Mouse (Mus musculus) layer of hippocampus, postnatal 36 days (tissue): ENCODE measurements around the gene Depdc1b. TPM values are rescaled to one million over a fixed set of nuclear protein-coding genes. Genes with fewer than 3 reads are reported as not detected.

ENCODE experiments used
- DNase-seq, 2 experiments: peaks; one replicate each; pipeline ENCODE4 v3.0.0; 2022
- total RNA-seq, 2 experiments: library from RNA; stranded (reverse); gene quantifications; 2 replicates each; pipeline ENCODE4 v1.2.3; 2021

The Depdc1b gene
- total RNA-seq, 2 experiments from 2014 or later, result 0.56 to 0.85 TPM

DNA sequence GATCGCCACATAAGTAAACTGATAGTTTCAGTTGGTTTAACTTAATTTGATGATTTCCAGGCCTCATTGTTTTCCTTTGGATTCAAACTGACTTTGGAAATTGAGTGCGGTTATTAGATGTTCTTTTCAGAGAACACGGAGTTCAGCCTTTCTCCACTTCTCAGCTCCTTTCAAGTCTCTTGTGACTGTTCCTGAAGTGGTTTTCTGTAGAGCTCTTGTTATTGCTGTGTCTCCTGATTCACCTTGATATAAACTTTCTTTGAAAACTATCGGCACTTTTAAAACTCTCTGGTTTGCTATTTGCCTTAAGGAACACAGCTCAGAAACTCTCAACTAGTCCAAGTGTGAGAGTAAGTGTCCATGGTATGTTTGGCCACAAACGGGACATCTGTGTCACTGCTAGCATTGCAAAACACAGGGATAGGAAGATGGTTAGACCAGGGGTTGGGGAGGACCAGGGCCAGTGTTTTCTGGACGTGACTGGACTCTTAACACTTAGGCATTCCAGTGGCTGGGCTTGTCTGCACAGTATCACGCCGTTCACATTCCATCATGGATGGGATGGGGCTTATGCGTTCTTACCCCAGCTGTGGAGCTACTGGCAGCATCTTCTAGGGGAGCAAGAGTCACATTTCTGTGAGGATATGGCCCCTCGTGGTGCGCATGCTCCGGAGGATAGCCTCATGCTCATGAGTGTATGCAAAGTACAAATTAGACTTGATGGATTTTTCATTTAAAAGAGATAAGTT lies 38.8 kb downstream of the Depdc1b start:
- DNase-seq, result no peak

DNA sequence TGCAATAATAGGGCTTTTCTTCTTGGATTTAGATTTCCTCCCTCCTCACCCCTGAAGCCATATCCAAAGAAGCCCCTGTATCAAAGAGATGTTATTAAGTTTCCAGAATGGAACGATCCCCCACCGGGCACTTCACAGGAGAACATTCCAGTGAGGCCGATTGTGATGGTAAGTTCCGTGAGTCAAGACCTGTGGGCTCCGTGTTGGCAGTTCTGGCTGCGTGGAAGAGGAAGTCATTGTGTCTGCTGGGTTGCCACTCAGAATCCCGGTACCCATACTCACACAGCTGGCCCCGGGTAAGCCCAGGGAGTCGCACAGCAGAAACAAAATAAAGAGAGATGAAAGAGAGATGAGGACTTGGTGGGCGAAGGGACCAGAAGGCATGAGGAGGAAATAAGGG lies 41.2 kb downstream of the Depdc1b start:
- no peak for DNase-seq

DNA sequence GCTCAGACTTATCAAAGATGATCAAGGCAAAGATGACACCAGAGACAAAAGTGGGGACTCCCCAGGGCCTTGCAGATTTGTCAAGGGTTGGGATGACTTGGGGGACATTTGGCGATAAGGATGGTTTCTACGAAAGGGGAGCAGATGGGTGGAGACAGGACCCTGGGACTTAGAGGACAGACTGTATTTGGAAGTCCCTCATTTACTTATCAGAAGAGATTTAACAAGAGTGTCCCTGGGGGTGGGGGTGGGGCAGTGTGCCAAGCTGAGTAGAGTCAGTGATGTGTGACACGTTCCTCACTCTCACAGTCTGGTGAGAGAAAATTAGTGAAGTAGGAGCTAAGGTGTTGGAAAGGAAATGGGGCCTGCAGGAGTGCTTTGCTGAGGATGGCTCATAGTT lies 42.1 kb downstream of the Depdc1b start:
- DNase-seq, result no peak

DNA sequence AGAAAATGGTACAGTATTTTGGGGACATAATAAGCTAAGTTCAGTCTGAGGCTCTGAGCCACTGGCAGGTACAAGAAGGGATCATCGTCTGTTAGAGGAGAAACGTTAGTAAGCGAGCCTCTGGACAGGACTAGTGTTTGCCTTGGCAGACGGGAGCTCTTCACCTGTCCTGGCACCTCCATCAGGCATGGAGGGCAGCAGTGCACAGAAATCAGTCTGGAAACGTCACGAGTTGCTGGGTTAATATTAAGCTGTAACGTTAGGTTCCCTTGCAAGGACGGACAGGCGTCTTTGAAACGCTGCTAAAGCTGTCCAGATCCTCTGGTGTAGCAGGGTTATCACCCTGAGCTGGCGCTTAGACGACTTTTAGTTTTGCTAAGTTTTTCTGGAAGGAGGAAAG lies 51.4 kb downstream of the Depdc1b start:
- no peak for DNase-seq

DNA sequence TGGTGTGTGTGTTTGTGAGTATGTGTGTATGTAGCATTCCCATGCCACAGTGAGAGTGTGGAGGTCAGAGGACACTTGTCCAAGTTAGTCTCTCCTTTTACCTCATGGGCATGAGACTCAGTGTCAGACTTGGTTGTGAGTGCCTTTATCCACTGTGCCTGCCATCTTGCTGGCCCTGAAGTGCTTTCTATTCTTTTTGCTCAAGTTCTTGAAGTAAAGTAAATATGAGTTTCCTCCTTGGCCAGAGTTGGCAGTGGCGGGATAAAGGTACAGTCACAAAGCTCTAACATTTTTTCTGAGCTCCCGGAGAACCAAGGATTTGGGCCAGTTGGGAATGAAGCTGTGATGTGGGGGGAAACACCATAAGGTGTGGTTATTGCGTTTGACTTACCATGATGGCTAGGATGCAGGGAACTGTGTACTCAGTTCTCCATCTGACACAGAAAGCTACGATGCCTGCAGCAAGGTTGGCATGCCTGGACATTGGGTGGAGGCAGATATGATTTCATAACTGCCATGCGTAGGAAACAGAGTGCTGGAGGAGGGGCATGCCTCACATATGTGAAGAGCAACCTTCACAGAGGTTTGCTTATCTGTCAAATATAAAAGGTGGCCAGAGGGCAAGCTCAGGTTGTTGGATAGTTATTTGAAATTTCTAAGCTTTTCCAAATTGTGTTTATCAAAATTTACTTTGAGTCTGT lies 54.3 kb downstream of the Depdc1b start:
- no peak for DNase-seq

DNA sequence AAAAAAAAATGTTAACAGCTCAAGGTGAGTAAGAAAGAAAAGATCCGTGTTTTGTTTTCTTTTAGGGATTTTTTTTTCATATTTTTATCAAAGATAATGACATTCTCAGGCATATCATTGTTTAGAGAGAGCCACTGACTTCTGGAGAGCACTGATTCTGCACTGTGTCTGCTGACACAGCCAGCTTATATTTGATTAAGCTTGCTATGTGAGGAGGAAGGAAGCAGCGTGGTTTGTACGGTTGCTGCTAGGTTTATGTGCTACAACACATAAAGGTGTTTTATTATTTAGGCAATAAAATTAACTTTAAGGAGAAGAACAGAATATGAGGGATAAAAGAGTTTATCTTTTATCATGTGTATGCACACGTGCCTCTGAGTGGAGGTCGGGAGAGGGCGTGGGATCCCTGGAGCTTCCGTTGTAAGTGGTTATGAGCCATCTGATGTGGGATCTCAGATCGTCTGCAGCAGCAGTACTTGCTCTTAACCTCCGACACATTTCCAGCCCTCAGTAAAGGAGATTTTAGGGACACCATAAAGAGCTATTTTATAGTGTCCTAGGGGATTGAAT lies 55.3 kb downstream of the Depdc1b start:
- DNase-seq, result no peak

DNA sequence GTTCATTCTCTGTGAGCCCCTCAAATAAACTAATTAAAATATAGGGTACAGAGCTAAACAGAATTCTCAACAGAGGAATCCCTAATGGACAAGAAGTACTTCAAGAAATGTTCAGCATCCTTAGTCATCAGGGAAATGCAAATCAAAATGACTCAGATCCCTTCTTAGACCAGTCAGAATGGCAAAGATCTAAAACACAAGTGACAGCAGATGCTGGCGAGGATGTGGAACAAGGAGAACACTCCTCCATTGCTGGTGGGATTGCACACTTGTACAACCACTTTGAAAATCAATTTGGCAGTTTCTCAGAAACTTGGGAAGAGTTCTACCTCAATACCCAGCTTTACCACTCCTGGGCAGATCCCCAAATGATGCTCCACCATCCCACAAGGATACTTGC lies 57.1 kb downstream of the Depdc1b start:
- DNase-seq, result no peak

DNA sequence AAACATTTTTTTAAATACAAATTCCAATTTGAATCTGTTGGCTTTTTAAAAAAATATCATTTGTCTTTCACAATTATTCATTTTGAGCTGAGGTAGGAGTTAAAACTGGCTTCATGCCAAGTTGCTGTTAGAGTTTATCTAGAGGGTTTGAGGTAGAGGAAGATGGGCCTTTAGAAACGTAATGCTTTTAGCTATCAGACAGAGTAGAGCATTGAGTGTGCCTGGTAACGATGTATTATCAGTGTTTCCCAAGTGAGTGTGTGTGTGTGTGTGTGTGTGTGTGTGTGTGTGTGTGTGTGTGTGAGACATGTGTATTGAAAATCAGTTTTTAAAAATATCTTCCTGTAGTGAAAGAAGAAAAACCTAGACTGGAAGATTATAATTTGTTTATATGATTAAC lies 60.5 kb downstream of the Depdc1b start:
- DNase-seq, result no peak

DNA sequence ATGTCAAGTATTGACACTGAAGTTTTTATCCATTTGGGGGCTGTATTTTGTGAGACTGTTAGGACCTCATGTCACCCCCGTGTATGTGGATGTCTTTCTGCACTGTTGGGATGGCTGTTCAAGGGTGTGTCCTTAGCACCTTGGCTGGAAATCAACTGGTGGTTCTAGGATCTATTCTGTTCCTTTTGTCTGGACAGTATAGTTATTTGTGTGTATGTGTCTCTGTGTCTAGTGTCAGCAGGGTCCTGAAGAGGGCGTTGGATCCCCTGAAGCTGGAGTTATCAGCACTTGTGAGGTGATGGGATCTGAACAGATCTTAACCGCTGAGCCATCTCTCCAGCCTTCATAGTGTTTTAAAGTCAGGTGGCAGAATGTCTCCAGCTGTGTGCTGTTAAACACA lies 65.0 kb downstream of the Depdc1b start:
- no peak for DNase-seq

DNA sequence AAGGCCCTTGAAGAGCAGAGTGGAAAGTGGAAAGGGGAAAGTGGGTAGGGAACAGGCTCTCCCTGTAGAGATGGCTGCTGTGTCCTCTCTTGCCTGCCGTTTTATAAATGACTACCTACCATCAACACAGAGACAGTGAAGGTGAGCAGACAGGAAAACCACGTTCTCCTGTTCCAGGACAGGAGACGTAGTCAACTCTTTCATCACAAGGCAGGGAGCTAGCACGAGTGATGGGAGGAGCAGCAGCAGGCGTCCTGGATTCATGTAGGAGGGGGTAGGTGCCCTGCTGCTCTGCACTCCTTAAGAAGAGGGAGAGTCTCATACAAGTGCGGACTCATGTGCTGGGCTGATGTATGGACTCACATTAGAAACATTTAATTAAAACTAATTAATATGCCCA lies 66.9 kb downstream of the Depdc1b start:
- no peak for DNase-seq

DNA sequence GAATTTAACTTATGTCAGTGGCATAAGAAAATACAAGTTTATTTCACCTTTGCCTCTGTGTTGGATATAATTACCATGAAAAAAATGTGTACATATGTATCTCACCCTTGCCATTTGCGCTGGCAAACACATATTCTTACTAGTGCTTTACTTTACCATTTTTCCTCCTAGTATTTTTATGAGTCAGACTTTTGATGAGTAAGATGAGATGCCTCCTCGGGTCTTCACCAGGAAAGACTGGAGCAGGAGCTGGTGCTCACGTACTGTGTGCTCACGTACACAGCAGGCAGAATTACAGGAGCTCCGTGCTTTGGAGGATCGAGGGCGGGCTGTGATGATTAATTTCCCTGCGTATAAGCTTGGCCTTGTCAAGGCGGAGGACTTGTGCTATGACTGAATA lies 69.9 kb downstream of the Depdc1b start:
- DNase-seq, result no peak

DNA sequence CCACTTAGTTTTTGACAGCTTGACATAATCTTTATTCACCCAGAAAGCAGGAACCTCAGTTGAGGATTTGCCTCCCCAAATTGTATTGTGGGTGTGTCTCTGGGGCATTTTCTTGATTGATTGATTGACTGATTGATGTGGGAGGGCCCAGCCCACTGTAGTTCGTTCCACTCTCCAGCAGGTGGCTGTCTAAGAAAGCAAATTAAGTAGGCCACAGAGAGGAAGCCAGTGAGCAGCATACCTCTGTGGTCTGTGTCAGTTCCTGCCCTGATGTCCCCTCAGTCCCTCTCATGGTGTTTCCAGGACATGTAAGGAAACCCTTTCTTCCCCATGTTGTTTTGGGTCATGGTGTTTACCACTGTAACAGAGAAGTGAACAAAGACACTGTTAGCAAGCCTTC lies 74.4 kb downstream of the Depdc1b start:
- DNase-seq, result peak; percentile 25 to 48

DNA sequence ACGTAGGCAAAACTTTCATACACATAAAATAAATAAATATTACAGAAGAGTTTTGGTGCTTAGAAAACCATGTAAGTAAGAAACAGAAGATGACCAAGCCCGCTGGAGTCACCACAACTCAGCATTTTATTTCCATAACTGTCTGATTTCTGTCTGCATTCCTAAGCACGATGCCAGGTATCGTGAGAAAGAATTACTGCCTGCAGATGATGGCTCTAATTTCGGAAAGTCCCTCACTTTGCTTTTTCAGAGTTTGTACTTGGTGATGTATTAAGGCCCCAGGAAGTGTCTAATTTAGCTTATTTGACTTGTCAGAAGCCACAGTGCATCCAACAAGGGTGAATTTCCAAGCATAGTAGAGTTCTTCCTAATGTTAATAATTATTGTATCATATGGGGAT lies 87.1 kb downstream of the Depdc1b start:
- DNase-seq, result no peak

DNA sequence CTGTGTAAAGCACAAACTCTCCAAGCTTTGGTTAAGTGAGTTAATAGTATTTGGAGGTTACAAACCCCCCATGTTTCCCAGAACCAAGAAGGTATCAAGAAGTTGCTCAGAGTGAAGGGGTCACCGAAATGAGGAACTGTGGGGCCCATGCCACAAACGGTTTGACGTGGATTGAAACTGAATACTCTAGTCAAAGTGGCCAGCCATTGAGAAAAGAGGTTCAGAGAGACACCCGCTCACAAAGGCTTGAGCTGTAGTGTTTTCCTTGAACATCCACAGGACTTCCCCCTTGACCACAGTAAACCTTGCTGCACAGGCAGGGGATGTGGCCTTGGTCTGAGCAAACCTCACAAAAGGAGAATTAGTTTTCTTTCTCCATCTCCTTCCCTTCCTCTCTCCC lies 88.2 kb downstream of the Depdc1b start:
- DNase-seq, result no peak

DNA sequence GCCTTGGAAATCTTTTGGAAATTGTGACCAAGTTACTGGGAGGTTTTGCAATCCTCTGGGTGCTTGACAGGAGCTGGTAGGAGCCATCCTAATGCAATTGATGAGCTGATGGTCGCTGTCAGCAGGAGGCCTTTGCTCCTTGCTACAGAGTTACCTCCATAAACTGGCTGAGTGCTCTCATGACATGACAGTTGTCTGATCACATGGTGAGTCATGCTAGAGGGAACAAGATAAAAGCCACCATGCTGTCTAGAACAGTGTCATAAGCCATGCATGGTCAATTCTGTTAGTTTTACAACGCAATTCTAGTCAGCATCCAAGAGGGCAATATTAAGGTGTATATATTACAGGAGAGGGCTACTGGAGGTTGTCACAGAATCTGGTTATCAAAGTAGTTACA lies 99.3 kb downstream of the Depdc1b start:
- no peak for DNase-seq

DNA sequence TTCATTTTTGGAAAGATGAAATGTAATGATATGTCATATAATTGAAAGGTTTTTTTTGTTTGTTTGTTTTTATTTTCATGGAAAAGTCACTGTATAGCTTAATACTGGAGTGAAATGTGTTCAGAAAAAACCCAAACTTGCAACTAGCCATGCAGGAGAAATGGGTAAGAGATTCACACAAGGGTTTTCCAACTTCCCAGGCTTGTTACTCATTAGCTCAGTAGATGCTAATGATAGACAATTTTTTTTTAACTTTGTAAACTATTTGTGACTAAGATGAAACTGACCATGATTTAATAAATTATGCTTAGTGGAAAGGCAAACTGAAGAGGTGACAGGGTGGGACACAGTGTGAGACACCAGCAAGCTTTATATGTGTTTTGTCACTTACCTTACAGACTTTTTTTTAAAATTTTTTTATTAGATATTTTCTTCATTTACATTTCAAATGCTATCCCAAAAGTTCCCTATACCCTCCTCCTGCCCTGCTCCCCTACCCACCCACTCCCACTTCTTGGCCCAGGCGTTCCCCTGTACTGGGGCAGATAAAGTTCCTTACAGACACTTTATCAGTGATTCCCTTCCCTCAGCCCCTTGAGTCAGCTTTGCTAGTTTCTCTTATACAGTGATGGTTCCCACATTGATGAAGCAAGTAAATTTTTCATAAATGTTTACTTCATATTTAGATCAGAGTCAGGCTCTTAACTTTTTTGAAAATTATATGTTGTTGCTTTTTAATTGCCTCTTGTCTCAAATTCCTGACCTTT lies 102.8 kb downstream of the Depdc1b start:
- no peak for DNase-seq

DNA sequence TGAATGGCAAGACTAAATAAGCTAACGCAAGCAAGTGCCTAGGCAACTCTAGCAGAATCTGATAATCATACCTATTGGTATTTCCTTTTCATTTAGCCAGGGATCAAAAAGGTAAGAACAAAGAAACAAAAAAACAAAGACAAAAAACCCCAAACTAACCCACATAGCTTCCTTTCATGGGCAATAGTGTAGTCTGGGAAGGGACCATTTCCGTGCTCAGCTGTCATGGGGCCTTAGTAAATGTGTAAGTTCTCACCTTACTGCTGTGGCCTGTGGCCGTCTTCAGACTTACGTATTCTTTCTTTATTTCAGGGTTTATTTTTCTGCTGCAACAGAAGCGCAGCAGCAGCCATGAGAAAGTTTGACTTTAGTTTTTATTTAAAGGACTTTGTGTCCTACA lies 110.2 kb downstream of the Depdc1b start:
- DNase-seq, result no peak

DNA sequence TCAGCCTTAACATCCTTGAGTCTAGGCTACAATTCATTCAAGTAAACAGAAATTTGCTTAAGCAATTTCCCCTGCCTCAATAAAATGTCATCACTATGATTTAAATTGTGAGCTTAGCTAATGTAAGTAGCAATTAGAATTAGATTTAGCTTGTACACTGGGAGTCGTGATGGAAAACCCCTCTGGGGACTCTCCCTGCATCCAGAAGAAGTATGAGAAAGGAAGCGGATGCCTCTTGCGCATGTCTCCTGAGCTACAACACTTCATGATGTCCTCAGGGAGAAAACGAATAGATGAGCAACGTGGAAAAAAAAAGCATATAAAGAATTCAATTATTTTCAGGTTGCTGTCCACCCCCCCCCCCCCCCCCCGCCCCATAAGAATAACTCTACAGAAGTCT lies 112.7 kb downstream of the Depdc1b start:
- no peak for DNase-seq

DNA sequence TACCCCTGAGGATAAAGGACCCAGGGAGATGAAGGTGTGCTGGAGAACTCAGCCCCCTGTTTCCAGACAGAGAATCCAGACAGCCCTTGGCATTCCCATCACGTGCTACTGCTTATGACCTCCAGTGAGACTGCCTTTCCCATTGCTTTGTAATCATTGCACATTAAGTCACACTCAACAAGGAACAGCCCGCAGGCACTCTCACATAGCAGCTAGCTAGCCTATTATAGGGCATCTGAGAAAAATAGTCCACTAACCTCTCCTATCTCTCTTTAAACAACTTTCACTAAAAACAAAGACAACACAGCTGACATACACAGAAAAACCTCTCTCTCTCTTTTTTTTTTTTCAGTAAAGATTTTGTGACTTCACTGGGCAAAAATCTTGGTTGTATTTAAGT lies 113.5 kb downstream of the Depdc1b start:
- no peak for DNase-seq

DNA sequence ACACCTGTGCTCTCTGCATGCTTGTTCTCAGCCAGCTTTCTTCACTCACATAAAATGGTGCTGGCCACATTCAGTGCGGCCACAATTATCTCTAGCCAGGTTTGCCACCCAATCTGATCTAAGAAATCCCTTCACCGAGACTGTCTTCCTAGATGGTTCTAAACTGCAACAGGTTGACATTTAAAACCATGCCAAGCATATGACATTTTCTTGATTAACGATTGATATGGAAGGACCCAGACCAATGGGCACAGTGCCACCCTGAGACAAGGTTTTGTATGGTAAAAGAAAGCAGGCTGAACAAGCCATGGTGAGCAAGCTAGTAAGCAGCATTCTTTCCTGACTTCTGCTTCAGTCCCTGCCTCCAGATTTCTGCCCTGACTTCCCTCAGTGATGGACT lies 115.6 kb downstream of the Depdc1b start:
- DNase-seq, result no peak

DNA sequence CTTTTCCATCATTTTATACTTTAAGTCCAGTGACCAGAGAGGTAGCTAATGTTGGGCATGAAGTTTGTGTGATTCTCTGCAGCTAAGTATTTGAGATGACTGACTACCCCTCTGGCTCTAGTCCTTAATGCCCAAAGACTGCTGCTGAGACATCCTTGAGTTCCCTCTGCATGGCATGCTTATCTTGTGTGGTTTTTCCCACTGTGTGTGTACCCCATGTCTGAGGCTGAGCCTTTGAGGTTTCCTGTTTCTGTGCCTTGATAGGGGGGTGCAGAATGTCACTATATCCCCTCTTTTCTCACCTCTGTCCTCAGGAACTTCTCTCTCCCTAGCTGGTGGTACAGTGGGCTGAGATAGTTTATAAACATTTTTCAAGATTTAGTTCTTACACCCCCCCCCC lies 119.6 kb downstream of the Depdc1b start:
- DNase-seq, result no peak

DNA sequence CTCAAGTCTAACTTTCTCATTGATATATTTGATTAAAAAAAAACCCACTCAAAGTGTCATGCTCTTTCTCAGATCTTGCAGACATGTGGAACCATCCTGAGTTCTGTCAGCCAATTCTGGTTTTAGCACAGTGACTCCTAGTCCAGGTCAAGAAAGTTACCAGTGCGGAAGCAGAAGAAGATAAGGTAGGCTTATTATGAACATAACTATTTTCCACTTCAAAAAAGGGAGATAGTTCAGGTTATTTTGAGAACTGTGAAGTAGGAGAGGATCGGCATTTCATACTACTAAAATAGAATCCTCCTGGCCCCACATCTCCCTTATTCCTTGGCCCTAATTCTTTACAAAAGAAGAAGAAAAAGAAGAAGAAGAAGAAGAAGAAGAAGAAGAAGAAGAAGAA lies 121.3 kb downstream of the Depdc1b start:
- DNase-seq, result no peak

DNA sequence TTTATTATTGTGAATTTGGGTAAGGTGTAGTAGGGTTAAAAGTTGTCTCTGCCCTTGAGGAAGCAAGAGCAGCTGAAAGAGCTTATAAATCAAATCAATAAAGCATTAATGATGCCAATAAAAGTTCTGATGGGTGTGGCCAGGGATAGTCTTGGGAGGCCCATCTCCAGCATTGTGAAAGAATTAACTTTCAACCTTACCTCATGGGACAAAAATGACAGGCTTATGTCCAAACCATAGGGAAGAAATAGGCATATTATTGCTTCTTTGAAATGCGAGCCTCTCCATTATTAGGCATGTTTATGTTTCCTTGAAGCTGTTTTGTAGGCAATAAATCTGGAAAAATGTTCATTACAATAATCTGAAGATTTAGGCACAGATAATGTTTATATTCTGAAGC lies 122.9 kb downstream of the Depdc1b start:
- DNase-seq, result no peak
